Mouse (Mus musculus): Measurements from ENCODE around the gene Pdzrn4. TPM values are rescaled to one million over a fixed set of nuclear protein-coding genes. Genes with fewer than 3 reads are reported as not detected.

Gene Pdzrn4
- polyA plus RNA-seq, 1 experiment from 2014 or later = 1.8 TPM

DNA sequence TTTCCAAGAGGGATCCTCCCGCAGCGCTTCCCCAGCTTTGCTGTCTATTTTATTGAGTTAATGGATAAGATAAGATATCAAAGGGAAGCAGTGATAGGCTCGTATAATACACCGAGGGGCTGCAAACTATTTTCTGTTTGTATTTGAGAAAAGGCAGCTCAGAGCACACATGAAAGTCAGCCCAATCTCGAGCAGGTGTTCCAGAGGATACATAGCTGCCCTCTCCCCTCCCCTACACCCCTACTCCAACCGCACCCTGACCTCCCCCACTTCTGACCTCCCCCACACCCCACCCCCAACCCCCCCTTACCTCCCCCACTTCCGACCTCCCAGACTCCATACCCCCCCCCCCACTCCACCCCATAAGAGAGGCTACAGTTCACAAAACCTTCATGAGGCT, 202.7 kb downstream of the Pdzrn4 start:
- H3K4me3 ChIP-seq (ENCODE audit: low read depth, low read length) = peak overlapping the region; percentile 26

DNA sequence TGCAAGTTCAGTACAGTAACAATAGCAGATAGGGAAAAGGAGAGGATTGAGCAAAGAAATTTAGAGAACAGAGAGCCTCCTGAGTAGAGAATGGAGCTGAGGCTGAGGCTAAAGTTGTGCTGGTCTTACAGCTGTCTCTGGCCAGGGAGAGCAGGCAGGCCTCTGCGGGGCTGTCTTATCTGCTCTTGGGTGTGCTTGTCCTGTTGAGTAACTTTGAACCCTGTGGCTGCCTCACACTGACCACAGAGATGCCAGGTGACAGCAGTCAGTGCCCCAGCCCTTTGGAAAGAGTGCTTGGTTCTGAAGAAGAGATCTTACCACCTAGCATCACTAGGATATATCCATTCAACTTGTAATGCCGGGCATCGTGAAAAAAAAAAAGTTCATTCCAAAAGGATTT, 214.2 kb downstream of the Pdzrn4 start:
- no peaks in the 10 kb centered on the region for H3K4me1 ChIP-seq (ENCODE audit: insufficient read depth)
- no peaks in the 10 kb centered on the region for H3K36me3 ChIP-seq (ENCODE audit: insufficient read depth)
- no peak for TF ChIP-seq CTCF (IDR thresholded peaks at IDR 0.05; ENCODE audit: low read depth)
- no peak for DNase-seq
- no peaks in the 10 kb centered on the region for H3K9me3 ChIP-seq (ENCODE audit: low read depth, low read length)
- no peak overlapping the region for H3K4me2 ChIP-seq
- no peak overlapping the region for H3K4me3 ChIP-seq (ENCODE audit: low read depth, low read length)
- no peak overlapping the region for H3K27ac ChIP-seq (ENCODE audit: low read depth)
- ATAC-seq (ENCODE audit: insufficient read depth) = no peak
- WGBS = 66% methylated on average over 3 of the region's 3 CpGs
- no peak overlapping the region for H3K9ac ChIP-seq
- H3K27me3 ChIP-seq (ENCODE audit: insufficient read depth, low read length) = no peaks in the 10 kb centered on the region

More for the DNA sequence above, 202.7 kb downstream of the Pdzrn4 start:
- ATAC-seq (ENCODE audit: insufficient read depth) (no peak; the same call in 1 of the 2 replicates), DNase-seq (peak; percentile 13)
- WGBS = 3% methylated on average over 7 of the region's 7 CpGs
- peak overlapping the region; percentile 60 for H3K4me2 ChIP-seq
- H3K9me3 ChIP-seq (ENCODE audit: low read depth, low read length) = no peaks in the 10 kb centered on the region; the same call in 1 of the 2 replicates
- H3K9ac ChIP-seq = no peak overlapping the region
- H3K27me3 ChIP-seq (ENCODE audit: insufficient read depth, low read length) = no peaks in the 10 kb centered on the region
- no peak overlapping the region for H3K27ac ChIP-seq (ENCODE audit: low read depth)
- peaks cover 10% of the 10 kb centered on the region; the same call in 1 of the 2 replicates for H3K4me1 ChIP-seq (ENCODE audit: insufficient read depth)
- no peaks in the 10 kb centered on the region for H3K36me3 ChIP-seq (ENCODE audit: insufficient read depth)
- TF ChIP-seq CTCF (IDR thresholded peaks at IDR 0.05; ENCODE audit: low read depth) = no peak

GRCm38 (mm10) chr15:92612386-92612785, 215.7 kb downstream of the Pdzrn4 start:
- no peak overlapping the region for H3K4me2 ChIP-seq
- H3K4me1 ChIP-seq (ENCODE audit: insufficient read depth) = no peaks in the 10 kb centered on the region
- no peak for TF ChIP-seq CTCF (IDR thresholded peaks at IDR 0.05; ENCODE audit: low read depth)
- H3K27ac ChIP-seq (ENCODE audit: low read depth) = no peak overlapping the region
- no peaks in the 10 kb centered on the region for H3K27me3 ChIP-seq (ENCODE audit: insufficient read depth, low read length)
- H3K9me3 ChIP-seq (ENCODE audit: low read depth, low read length) = no peaks in the 10 kb centered on the region
- H3K9ac ChIP-seq = no peak overlapping the region
- no peak overlapping the region for H3K4me3 ChIP-seq (ENCODE audit: low read depth, low read length)
- DNase-seq = no peak
- no peak for ATAC-seq (ENCODE audit: insufficient read depth)
- no peaks in the 10 kb centered on the region for H3K36me3 ChIP-seq (ENCODE audit: insufficient read depth)
- WGBS = 71% methylated on average over 1 of the region's 1 CpGs

- no peaks in the 10 kb centered on the region for H3K36me3 ChIP-seq (ENCODE audit: insufficient read depth)
- no peak overlapping the region for H3K9ac ChIP-seq
- 79% methylated on average over 3 of the region's 3 CpGs for WGBS
- ATAC-seq (ENCODE audit: insufficient read depth) (no peak), DNase-seq (no peak)
- no peak overlapping the region for H3K4me2 ChIP-seq
- no peak overlapping the region for H3K27ac ChIP-seq (ENCODE audit: low read depth)
- no peaks in the 10 kb centered on the region for H3K4me1 ChIP-seq (ENCODE audit: insufficient read depth)
- no peak for TF ChIP-seq CTCF (IDR thresholded peaks at IDR 0.05; ENCODE audit: low read depth)
- no peaks in the 10 kb centered on the region for H3K27me3 ChIP-seq (ENCODE audit: insufficient read depth, low read length)
- no peak overlapping the region for H3K4me3 ChIP-seq (ENCODE audit: low read depth, low read length)
- no peaks in the 10 kb centered on the region for H3K9me3 ChIP-seq (ENCODE audit: low read depth, low read length)
Measured at GRCm38 (mm10) chr15:92613228-92613627, 216.5 kb downstream of the Pdzrn4 start.

- H3K27me3 ChIP-seq (ENCODE audit: insufficient read depth, low read length) = no peaks in the 10 kb centered on the region
- H3K4me1 ChIP-seq (ENCODE audit: insufficient read depth) = no peaks in the 10 kb centered on the region
- peak overlapping the region; percentile 33; the same call in 1 of the 2 replicates for H3K27ac ChIP-seq (ENCODE audit: low read depth)
- no peak for TF ChIP-seq CTCF (IDR thresholded peaks at IDR 0.05; ENCODE audit: low read depth)
- no peaks in the 10 kb centered on the region for H3K9me3 ChIP-seq (ENCODE audit: low read depth, low read length)
- WGBS = 57% methylated on average over 9 of the region's 9 CpGs
- H3K4me3 ChIP-seq (ENCODE audit: low read depth, low read length) = no peak overlapping the region
- no peaks in the 10 kb centered on the region for H3K36me3 ChIP-seq (ENCODE audit: insufficient read depth)
- H3K4me2 ChIP-seq = no peak overlapping the region
- DNase-seq (peak; percentile 64), ATAC-seq (ENCODE audit: insufficient read depth) (no peak; the same call in 1 of the 2 replicates)
- no peak overlapping the region for H3K9ac ChIP-seq
Measured at GRCm38 (mm10) chr15:92621731-92622234, 225.1 kb downstream of the Pdzrn4 start.

DNA sequence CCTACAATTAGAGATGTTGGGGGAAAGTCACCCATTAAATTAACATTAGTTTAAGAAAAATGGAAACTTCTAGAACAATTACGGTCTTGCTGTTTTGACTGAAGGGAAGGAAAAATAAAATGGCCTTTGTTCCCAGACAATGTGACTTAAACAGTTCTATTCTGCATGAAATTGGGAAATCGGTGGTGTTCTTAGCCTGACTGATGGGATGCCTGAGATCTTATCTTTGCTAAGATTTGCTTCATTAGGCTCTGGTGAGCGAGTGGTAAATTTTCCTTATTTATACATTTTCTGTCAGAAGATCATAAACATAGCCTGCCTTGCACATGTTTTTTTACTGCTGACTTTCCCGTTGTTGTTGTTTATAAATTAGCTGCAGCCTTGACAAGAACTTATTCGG, 225.6 kb downstream of the Pdzrn4 start:
- H3K27me3 ChIP-seq (ENCODE audit: insufficient read depth, low read length) = no peaks in the 10 kb centered on the region
- H3K4me3 ChIP-seq (ENCODE audit: low read depth, low read length) = no peak overlapping the region
- no peak for ATAC-seq (ENCODE audit: insufficient read depth)
- TF ChIP-seq CTCF (IDR thresholded peaks at IDR 0.05; ENCODE audit: low read depth) = no peak
- H3K4me1 ChIP-seq (ENCODE audit: insufficient read depth) = no peaks in the 10 kb centered on the region
- 45% methylated on average over 5 of the region's 5 CpGs for WGBS
- H3K9me3 ChIP-seq (ENCODE audit: low read depth, low read length) = no peaks in the 10 kb centered on the region
- no peak overlapping the region for H3K9ac ChIP-seq
- no peaks in the 10 kb centered on the region for H3K36me3 ChIP-seq (ENCODE audit: insufficient read depth)
- H3K4me2 ChIP-seq = no peak overlapping the region
- DNase-seq = peak; percentile 39
- H3K27ac ChIP-seq (ENCODE audit: low read depth) = peak overlapping the region; percentile 33; the same call in 1 of the 2 replicates

DNA sequence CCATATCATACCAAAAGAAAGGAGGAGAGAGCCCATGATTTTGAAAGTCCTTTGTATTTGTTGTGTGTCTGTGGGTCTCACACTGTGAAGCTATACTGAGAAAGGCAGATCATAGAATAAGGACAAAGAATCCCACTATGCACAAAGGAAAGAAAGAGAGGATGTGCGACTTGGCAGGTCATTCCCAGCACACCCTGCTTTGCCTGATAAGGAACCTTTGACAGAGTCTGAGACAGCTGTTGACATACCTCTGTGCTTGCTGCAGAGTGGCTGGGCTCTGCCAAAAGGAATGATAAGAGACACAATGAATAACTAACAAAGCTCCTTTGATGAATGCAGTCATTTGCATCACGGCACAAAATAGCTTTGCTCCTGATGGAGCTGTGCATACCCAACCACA, 232.5 kb downstream of the Pdzrn4 start:
- no peak overlapping the region for H3K4me3 ChIP-seq (ENCODE audit: low read depth, low read length)
- H3K4me1 ChIP-seq (ENCODE audit: insufficient read depth) = 0 out of 2 replicates have a peak, but pooled peaks cover 5% of the 10 kb centered on the region
- 12% methylated on average over 2 of the region's 2 CpGs for WGBS
- H3K4me2 ChIP-seq = no peak overlapping the region
- no peak overlapping the region for H3K27ac ChIP-seq (ENCODE audit: low read depth)
- ATAC-seq (ENCODE audit: insufficient read depth) (no peak), DNase-seq (peak; percentile 7)
- no peak overlapping the region for H3K9ac ChIP-seq
- H3K9me3 ChIP-seq (ENCODE audit: low read depth, low read length) = no peaks in the 10 kb centered on the region
- no peak for TF ChIP-seq CTCF (IDR thresholded peaks at IDR 0.05; ENCODE audit: low read depth)
- no peaks in the 10 kb centered on the region for H3K27me3 ChIP-seq (ENCODE audit: insufficient read depth, low read length)
- no peaks in the 10 kb centered on the region for H3K36me3 ChIP-seq (ENCODE audit: insufficient read depth)
